Mouse (Mus musculus) left cerebral cortex, adult 9 months (tissue): ENCODE data around the gene Zdhhc17.

ENCODE experiments used
- DNase-seq, 2 experiments: peaks; one replicate each; pipeline ENCODE4 v3.0.0; 2022; ENCODE audit warnings: low spot score in 2 of 2

Gene Zdhhc17

GRCm38 (mm10) chr10:111005611-111006488, 4.1 kb downstream of the Zdhhc17 start:
- no peak for DNase-seq

DNA sequence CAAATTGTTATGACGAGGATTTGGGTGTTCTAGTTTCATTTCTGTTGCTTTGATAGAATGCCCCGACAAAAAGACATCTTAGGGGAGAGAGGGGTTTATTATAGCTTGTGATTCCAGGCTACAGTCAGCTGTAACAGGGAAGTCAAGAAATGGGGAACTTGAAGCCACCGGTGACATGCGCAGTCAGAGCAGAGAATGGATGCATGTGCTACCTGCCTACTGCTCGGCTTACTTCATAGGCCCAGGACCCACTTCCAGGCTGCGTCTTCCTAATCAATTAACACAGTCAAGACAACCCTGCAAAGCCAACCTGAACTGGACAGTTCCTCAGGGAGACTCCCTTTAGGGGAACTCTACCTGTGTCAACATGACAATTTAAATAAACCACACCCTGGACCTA, 5.7 kb downstream of the Zdhhc17 start:
- no peak for DNase-seq

DNA sequence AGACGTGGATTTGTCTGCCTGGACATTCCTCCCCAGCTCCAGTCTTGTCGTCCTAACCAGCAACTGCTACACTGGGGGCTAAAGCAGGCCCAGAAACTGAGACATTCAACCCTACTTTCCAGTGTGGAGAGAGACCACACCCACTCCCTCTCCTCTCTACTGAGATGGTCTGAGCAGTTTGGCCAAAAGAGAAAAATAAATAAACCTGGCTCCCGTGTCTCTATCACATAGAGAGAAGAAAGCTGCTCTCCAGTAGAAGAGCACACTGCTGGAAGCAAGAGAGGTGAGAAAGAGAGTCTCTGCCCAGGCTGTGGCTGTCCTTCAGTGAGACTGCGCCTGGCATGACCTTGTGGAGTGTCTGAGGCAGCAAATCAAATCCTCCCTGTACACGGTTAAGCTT, 10.7 kb downstream of the Zdhhc17 start:
- DNase-seq, result no peak

GRCm38 (mm10) chr10:110997180-110997579, 12.8 kb downstream of the Zdhhc17 start:
- no peak for DNase-seq

GRCm38 (mm10) chr10:110994761-110995160, 15.2 kb downstream of the Zdhhc17 start:
- DNase-seq, result no peak

DNA sequence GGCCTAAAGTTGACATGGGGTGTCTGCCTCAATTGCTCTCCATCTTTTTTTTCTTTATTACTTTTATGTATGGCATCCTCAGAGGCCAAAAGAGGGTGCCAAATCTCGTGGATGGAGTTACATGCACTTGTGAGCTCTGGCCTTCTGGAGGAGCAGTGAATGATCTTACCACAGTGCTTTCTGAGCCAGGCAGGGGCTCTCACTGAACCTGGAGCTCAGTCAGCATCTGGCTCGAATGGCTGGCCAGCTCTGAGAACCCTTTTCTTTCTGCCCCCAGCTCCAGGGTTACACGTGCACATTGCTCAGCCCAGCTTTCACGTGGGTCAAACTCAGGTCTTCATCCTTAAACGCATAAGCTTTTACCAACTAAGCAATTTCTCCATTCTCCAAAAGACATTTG, 16.7 kb downstream of the Zdhhc17 start:
- DNase-seq, result no peak

DNA sequence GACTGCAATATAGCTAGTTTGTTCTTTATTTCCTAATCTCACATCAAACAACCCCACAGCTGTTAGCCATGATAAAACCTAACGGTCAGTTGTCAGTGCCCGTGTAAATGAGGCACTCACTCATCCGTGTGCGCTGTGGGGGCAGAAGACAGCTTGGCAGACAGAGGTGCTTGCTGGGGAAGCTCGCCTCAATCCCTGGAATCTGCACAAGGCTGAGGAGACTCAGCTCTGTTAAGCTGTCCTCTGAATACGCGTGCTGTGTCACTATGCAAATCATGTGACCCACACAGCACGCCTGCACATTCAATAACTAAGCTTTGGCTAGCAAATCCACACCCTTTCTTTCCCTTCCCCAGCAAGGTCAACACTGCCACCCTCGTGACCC, 17.9 kb downstream of the Zdhhc17 start:
- peak in 1 of 2 experiments; percentile 14 for DNase-seq

- no peak for DNase-seq
Observed at GRCm38 (mm10) chr10:110991307-110992046, 18.5 kb downstream of the Zdhhc17 start.

DNA sequence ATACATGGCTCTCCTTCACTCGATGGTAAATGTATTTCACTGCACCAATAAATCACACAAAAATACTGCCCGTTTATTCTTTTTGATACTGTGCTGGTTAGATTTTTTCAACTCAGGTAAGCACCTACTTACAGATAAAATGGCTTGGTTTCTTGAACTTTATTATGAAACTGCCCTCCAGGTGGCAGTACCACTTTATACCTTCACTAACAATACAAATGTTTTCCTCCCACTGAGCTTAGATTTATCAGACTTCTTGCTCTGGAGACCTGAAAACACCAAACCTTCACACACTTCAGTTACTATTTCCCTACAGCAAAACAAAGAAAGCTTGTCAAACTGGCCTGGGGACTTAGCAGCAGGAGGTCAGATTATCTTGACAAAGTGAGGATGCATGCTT, 20.2 kb downstream of the Zdhhc17 start:
- peak in 1 of 2 experiments; percentile 26 for DNase-seq

GRCm38 (mm10) chr10:110986682-110987081, 23.3 kb downstream of the Zdhhc17 start:
- DNase-seq, result no peak

DNA sequence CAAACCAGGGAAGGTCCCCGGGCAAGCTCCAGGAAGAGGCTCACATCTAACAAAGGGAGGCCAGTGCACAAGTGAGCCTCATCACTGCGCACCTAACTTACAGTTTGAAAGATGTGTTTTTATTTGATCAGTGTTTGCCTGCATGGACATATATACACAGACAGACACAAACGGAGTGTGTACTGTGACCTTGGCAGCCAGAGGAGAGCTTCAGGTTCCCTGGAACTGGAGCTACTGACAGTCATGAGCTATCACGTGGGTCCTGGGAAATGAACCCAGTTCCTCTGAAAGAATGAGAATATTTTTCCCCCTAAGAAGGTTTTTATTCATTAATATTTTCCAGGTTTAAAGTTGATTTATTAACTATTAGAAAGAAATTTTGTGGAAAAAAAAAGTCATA, 27.2 kb downstream of the Zdhhc17 start:
- no peak for DNase-seq

DNA sequence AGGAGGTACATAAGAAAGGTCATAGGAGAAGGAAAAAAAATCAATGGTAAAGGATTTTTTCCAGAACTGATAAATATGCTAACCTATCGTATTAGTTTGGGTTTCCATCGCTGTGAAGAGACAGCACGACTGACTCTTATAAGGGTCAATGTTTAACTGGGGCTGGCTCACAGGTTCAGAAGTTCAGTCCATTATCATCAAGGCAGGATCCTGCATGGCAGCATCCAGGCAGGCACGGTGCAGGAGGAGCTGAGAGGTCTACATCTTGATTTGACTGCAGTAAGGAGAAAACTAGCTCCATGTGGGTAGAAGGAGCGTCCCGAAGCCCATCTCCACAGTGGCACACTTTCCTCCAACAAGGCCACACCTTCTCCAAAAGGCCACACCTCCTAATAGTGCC, 29.5 kb downstream of the Zdhhc17 start:
- DNase-seq, result no peak

DNA sequence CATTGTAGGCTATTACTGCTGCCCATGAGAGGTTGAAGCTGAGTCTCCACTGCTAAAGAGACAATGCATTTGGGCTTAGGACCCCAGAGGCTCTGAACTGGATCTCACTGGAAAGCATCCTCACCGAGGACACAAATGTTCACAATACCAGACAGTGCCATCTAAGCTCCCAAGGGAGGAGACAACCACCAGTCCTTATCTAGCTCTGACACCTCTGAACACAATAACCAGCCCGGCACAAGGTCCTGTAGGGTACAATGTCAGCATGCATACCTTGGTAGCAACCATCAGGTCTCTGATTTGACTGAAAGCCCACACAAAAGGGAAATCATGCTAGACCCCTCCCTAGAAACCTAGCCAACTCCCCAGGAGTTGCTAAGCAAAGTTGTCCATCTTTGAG, 30.5 kb downstream of the Zdhhc17 start:
- no peak for DNase-seq

- DNase-seq, result no peak
Observed at GRCm38 (mm10) chr10:110977379-110977778, 32.6 kb downstream of the Zdhhc17 start.

DNA sequence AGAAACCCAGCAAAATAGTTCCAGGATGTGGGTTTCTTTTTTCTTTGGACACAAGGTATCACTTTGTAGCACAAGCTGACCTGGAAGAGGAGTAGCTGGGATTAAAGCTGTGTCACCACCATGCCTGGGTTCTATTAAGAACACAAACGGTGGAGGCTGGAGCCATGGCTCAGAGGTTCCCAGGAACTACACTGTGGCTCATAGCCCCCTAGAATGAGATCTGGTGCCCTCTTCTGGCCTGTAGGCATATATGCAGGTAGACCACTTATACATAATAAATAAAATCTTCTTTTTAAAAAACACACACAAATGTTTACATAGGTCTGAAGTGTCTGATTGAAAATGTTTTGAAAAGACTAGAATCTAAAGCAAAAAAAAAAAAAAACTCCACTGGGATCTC, 33.9 kb downstream of the Zdhhc17 start:
- DNase-seq, result no peak

DNA sequence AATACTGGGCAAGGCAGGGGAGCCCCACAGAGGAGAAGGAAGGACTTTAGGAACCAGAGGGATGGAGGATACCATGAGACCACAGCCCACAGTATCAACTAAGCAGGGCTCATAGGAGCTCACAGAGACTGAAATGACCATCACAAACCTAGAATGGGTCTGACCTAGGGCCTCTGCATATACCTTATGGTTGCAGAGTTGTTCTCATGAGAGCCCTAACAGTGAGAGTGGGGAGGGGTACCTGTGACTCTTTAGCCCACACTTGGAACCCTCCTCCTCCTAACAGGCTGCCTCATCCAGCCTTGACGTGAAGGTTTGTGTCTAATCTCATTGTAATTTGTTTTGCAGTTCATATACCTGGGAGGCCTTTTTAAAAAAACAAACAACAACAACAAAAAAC, 35.1 kb downstream of the Zdhhc17 start:
- no peak for DNase-seq

GRCm38 (mm10) chr10:110974463-110974862, 35.5 kb downstream of the Zdhhc17 start:
- peak in 1 of 2 experiments; percentile 58 for DNase-seq

DNA sequence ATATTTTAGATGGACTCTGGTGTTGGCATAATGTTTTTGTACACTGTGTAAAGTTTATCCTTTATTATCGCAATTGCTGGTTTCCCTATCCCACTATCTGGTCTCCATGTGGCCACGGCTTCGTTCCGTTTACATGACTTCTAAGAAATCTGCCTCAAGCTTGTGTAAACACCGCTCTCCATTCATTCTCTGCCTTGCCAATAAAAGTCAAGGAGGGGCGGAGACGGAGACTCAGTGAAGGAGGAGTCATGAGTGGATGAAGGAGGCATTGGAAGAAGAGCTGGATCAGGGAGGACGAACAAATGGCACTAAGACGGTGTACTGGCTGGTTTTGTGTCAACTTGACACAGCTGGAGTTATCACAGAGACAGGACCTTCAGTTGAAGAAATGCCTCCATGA, 37.9 kb downstream of the Zdhhc17 start:
- no peak for DNase-seq

- no peak for DNase-seq
Observed at GRCm38 (mm10) chr10:110971483-110971882, 38.5 kb downstream of the Zdhhc17 start.

- DNase-seq, result no peak
Observed at GRCm38 (mm10) chr10:110971044-110971443, 38.9 kb downstream of the Zdhhc17 start.

- DNase-seq, result no peak
Observed at GRCm38 (mm10) chr10:110962172-110962571, 47.8 kb downstream of the Zdhhc17 start.

DNA sequence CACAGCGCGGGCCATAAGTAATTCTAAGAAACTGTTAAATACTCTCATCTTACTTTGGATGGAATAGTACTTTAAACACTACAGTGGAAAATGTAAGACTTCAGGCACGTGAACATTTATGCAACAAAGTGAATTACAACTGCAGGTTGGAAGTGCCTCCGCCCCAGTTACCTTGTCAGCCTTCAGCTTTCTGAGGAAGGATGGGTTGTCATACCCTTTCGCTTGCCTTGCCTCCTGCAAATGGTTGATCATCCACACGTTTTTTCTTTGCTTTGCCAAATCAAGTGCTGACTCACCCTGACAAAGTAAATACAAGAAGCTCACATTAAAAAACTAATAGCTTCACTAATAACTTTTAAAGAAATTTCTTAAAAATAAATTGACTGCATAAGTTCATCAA, 49.1 kb downstream of the Zdhhc17 start:
- no peak for DNase-seq

DNA sequence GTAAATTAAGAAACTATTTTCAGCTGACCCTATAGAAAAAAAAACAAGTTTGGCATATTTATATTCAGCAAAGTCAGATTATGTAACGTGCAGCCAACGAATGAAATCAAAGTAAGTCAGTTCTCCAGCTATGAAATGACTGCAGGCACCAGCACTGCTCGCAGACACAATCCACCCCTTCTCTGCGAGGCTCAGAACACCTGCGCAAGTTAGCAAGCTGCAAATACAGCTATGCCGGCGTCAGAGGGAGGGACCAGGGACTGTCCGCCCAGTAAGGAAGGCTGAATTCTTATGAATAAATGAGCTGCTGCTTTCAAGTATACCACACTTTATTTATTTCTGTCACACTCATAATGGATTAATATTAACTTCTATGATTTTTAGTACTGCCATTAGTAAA, 50.2 kb downstream of the Zdhhc17 start:
- peak in 1 of 2 experiments; percentile 34 for DNase-seq
